Mouse (Mus musculus) MEL (cell line): ENCODE measurements around the gene Oprl1.

ENCODE experiments used
- CTCF ChIP-seq, 3 experiments: IDR thresholded peaks in 2 of 3; conservative IDR thresholded peaks in 1 of 3; 2 replicates each; pipeline ENCODE4 v1.5.1; 2011 to 2012; ENCODE audit warnings: low read length in 3 of 3, low read depth in 2 of 3, mild to moderate bottlenecking in 2 of 3, improper control_type of control experiment in 1 of 3, inconsistent platforms in 1 of 3, mixed read lengths in 1 of 3, moderate library complexity in 1 of 3; ENCODE audit not compliant: control insufficient read depth in 1 of 3, insufficient read depth in 1 of 3, poor library complexity in 1 of 3, severe bottlenecking in 1 of 3
- EP300 ChIP-seq, 2 experiments: IDR thresholded peaks; 2 replicates each; pipeline ENCODE4 v1.6.1; 2011; ENCODE audit warnings: improper control_type of control experiment in 2 of 2, low read length in 2 of 2, low read depth in 1 of 2, mild to moderate bottlenecking in 1 of 2
- HCFC1 ChIP-seq: IDR thresholded peaks from 2 replicates; pipeline ENCODE4 v1.6.1; 2012; ENCODE audit warnings: low read depth, mild to moderate bottlenecking, inconsistent platforms, low read length, improper control_type of control experiment, moderate library complexity
- TAL1 ChIP-seq: IDR thresholded peaks from 2 replicates; pipeline ENCODE4 v1.6.1; 2012; ENCODE audit warnings: mild to moderate bottlenecking, inconsistent platforms, low read length, moderate library complexity, mixed read lengths
- USF2 ChIP-seq, 2 experiments: IDR thresholded peaks; 2 replicates each; pipeline ENCODE4 v1.6.1; 2011 to 2012; ENCODE audit warnings: improper control_type of control experiment in 2 of 2, low read length in 2 of 2, borderline replicate concordance in 1 of 2, inconsistent platforms in 1 of 2, low read depth in 1 of 2, mild to moderate bottlenecking in 1 of 2; ENCODE audit not compliant: insufficient read depth in 1 of 2

DNA sequence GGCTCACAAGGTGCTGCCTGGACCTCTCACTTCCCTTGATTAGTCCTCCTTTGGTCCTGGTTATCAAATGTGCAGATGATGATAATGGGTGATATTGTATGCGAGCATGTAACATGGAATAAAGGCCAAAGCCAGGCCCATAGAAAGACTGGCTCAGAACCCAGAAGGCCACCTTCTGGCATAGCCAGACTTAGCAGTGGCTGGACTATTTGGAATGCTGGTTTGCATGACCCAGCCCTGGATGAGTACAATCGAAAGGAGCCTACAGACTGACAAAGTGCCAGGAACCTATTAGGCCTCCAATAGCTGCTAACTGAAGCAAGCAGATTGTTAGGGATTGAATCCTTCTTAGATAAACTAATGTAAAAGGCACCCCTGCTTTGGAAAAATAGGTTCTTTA is 54.6 kb downstream of the Oprl1 start:
- TF ChIP-seq HCFC1 (no peak), USF2 (IDR thresholded peaks at IDR 0.05; ENCODE audit: borderline replicate concordance in 1 of 2, insufficient read depth in 1 of 2, low read depth in 1 of 2, low read length in 2 of 2) (no peak), CTCF (IDR thresholded peaks at IDR 0.05 in 2 of 3, conservative IDR thresholded peaks at IDR 0.05 in 1 of 3; ENCODE audit: control insufficient read depth in 1 of 3, insufficient read depth in 1 of 3, low read depth in 2 of 3, low read length in 3 of 3, poor library complexity in 1 of 3, severe bottlenecking in 1 of 3) (no peak), EP300 (IDR thresholded peaks at IDR 0.05; ENCODE audit: low read depth in 1 of 2, low read length in 2 of 2) (no peak), TAL1 (no peak)
